Mouse (Mus musculus) liver, adult 2 months (tissue): ENCODE results near the gene Il2rb.

Source experiments
- CTCF ChIP-seq: fragments of 200-500 bp; IDR thresholded peaks from 2 replicates; pipeline ENCODE4 v1.5.1; 2011; ENCODE audit warnings: low read depth, low read length, control low read depth
- POLR2A ChIP-seq: fragments of 200-500 bp; IDR thresholded peaks from 2 replicates; pipeline ENCODE4 v1.6.1; 2011; ENCODE audit warnings: low read length, control low read depth; ENCODE audit not compliant: insufficient read depth; ENCODE audit errors: extremely low read depth

- no peak for TF ChIP-seq POLR2A
- TF ChIP-seq CTCF, result no peak
These were observed 8.5 kb downstream of the Il2rb start for GRCm38 (mm10) chr15:78486564-78486963.
